Mouse (Mus musculus) neural tube, embryonic 11.5 days (tissue): ENCODE data around the gene Acot12. TPM values are rescaled to one million over a fixed set of nuclear protein-coding genes. Genes with fewer than 3 reads are reported as not detected.

Source experiments
- ATAC-seq: fragments of 200-750 bp; cut with Nextera tagmentation; 2 replicates; pipeline ENCODE4 v1.8.0; 2017; ENCODE audit warnings: moderate number of reproducible peaks, mild to moderate bottlenecking, moderate TSS enrichment, moderate library complexity; ENCODE audit not compliant: insufficient read depth, low FRiP score, low TSS enrichment
- DNase-seq: peaks from one replicate; pipeline ENCODE4 v3.0.0-alpha.2; 2015; ENCODE audit warnings: low spot score
- H3K27ac ChIP-seq: fragments of 300-500 bp; sonication (generic); 2 replicates; pipeline ENCODE4 v1.5.1; 2014; ENCODE audit warnings: low read depth, mild to moderate bottlenecking, low read length
- H3K27me3 ChIP-seq: fragments of 300-500 bp; sonication (generic); 2 replicates; pipeline ENCODE4 v1.6.1; 2014; ENCODE audit warnings: mild to moderate bottlenecking, low read length, mixed read lengths; ENCODE audit not compliant: control insufficient read depth, insufficient read depth
- H3K36me3 ChIP-seq: fragments of 300-500 bp; sonication (generic); 2 replicates; pipeline ENCODE4 v1.6.1; 2014; ENCODE audit warnings: mild to moderate bottlenecking, low read length, moderate library complexity, mixed read lengths; ENCODE audit not compliant: control insufficient read depth, insufficient read depth
- H3K4me1 ChIP-seq: fragments of 300-500 bp; sonication (generic); 2 replicates; pipeline ENCODE4 v1.6.1; 2014; ENCODE audit warnings: low read length, mixed read lengths; ENCODE audit not compliant: control insufficient read depth, insufficient read depth
- H3K4me2 ChIP-seq: fragments of 300-500 bp; sonication (generic); 2 replicates; pipeline ENCODE4 v1.6.1; 2014; ENCODE audit warnings: low read depth, mild to moderate bottlenecking, moderate library complexity
- H3K4me3 ChIP-seq: fragments of 300-500 bp; sonication (generic); 2 replicates; pipeline ENCODE4 v1.5.1; 2014; ENCODE audit warnings: low read depth, low read length
- H3K9ac ChIP-seq: fragments of 300-500 bp; sonication (generic); 2 replicates; pipeline ENCODE4 v1.6.1; 2014; ENCODE audit warnings: mild to moderate bottlenecking, low read length
- H3K9me3 ChIP-seq: fragments of 300-500 bp; sonication (generic); 2 replicates; pipeline ENCODE4 v1.6.1; 2016; ENCODE audit warnings: low read length; ENCODE audit not compliant: control insufficient read depth
- WGBS: fragments of 180-500 bp; shearing (Covaris S2); extraction: QIAGEN DNeasy Blood & Tissue Kit; methylation state at CpG from one replicate; pipeline ENCODE4 v1.1.7; 2014; 5-methylcytosine and 5-hydroxymethylcytosine counted together
- polyA plus RNA-seq: library from polyadenylated mRNA; unstranded; fragments of >200 nt; fragmentation: Nextera tagmentation; extraction: Ambion mirVana; gene quantifications from 2 replicates; pipeline ENCODE4 v1.2.1, GENCODE M21; 2014

Acot12 gene
- polyA plus RNA-seq, 1 experiment from 2014 or later: not detected

DNA sequence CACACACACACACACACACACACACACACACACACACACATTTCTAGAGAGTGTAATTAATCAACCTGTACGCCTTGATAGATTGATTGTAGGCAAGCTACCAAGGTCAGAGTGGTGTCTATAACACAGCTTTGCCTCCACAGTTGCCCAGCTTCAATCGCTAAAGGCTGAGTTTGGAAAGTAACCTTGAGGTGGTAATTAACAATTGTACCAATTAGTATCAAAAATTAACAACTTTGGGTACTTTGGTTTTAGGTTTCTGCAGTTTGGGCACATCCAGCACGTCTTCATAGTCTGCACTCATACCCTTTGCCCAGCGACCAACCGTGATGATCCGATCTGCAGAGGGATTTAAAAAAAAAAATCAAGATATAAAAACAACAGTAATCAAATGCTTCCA lies 55.6 kb downstream of the Acot12 start:
- WGBS: 96% methylated on average over 6 of the region's 6 CpGs
- Histone ChIP-seq H3K9ac (no peak overlapping the region), H3K4me3 (no peak overlapping the region), H3K27me3 (no peaks in the 10 kb centered on the region), H3K4me2 (no peak overlapping the region), H3K27ac (no peak overlapping the region), H3K36me3 (peaks cover 4% of the 10 kb centered on the region; the same call in 1 of the 2 replicates), H3K9me3 (no peaks in the 10 kb centered on the region), H3K4me1 (no peaks in the 10 kb centered on the region)
- no peak for DNase-seq
- ATAC-seq: no peak

- 93% methylated on average over 10 of the region's 10 CpGs for WGBS
- no peak overlapping the region for H3K4me2 ChIP-seq
- H3K4me1 ChIP-seq: no peaks in the 10 kb centered on the region
- H3K27me3 ChIP-seq: no peaks in the 10 kb centered on the region
- DNase-seq: no peak
- H3K9me3 ChIP-seq: no peaks in the 10 kb centered on the region
- H3K27ac ChIP-seq: no peak overlapping the region
- H3K9ac ChIP-seq: no peak overlapping the region
- no peak for ATAC-seq
- H3K36me3 ChIP-seq: peaks cover 4% of the 10 kb centered on the region; the same call in 1 of the 2 replicates
- H3K4me3 ChIP-seq: no peak overlapping the region
These were observed 56.1 kb downstream of the Acot12 start for GRCm38 (mm10) chr13:91797442-91797841.

- ATAC-seq (no peak), DNase-seq (no peak)
- H3K4me1 ChIP-seq: peaks cover 4% of the 10 kb centered on the region; the same call in 1 of the 2 replicates
- no peaks in the 10 kb centered on the region for H3K27me3 ChIP-seq
- H3K27ac ChIP-seq: no peak overlapping the region
- WGBS: 90% methylated on average over 5 of the region's 5 CpGs
- H3K9ac ChIP-seq: no peak overlapping the region
- H3K9me3 ChIP-seq: no peaks in the 10 kb centered on the region
- no peak overlapping the region for H3K4me3 ChIP-seq
- peaks cover 6% of the 10 kb centered on the region; the same call in 1 of the 2 replicates for H3K36me3 ChIP-seq
- H3K4me2 ChIP-seq: no peak overlapping the region
These were observed 60.4 kb downstream of the Acot12 start for GRCm38 (mm10) chr13:91801726-91802125.

GRCm38 (mm10) chr13:91807155-91807839 lies 66.0 kb downstream of the Acot12 start, which contains the start of gene Zcchc9:
TSS of gene Zcchc9 (minus strand) at chr13:91807705.
- H3K4me1 ChIP-seq: peaks cover 4% of the 10 kb centered on the region; the same call in 1 of the 2 replicates
- H3K4me2 ChIP-seq: peak within 1 kb of the TSS; percentile 62
- H3K27me3 ChIP-seq: no peaks in the 10 kb centered on the region
- H3K4me3 ChIP-seq: peak within 1 kb of the TSS; percentile 95
- no peaks in the 10 kb centered on the region for H3K9me3 ChIP-seq
- DNase-seq: peak; percentile 92
- H3K9ac ChIP-seq: peak within 1 kb of the TSS; percentile 98
- ATAC-seq: peak; percentile 100
- peaks cover 4% of the 10 kb centered on the region; the same call in 1 of the 2 replicates for H3K36me3 ChIP-seq
- under 1% methylated on average over 50 of the region's 50 CpGs for WGBS
- peak within 1 kb of the TSS; percentile 89 for H3K27ac ChIP-seq

DNA sequence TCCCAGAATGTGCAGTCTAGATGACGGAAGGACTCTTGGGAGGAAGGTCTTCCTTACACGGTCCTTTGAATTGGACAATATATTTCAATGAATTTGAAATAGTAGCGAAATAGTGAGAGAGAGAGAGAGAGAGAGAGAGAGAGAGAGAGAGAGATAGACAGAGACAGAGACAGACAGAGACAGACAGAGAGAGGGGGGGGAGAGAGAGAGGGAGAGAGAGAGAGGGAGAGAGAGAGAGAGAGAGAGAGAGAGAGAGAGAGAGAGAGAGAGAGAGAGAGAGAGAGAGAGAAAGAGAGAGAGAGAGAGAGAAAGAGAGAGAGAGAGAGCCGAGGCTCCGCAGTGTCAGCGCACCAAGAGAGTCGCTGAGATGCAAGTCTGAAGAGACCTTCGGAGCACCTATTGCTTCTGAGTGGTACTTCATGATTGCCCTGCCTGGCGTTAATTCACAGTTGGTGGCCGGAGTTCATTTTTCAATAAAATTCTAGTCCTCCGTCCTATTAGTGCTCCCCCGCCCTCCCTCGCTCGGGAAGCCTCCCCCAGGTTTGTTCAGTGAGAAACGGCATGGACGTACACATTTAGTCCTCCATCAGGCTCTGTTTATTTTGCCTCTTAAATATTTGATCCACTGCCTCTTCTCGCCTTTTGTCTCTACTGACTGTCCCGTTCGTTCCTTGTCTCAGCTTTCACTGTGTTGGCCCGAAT lies 66.7 kb downstream of the Acot12 start:
- peak overlapping the region; percentile 62 for H3K4me2 ChIP-seq
- H3K27ac ChIP-seq: peak overlapping the region; percentile 89
- H3K36me3 ChIP-seq: peaks cover 4% of the 10 kb centered on the region; the same call in 1 of the 2 replicates
- peak overlapping the region; percentile 98 for H3K9ac ChIP-seq
- peaks cover 4% of the 10 kb centered on the region; the same call in 1 of the 2 replicates for H3K4me1 ChIP-seq
- DNase-seq: peak; percentile 17
- H3K27me3 ChIP-seq: no peaks in the 10 kb centered on the region
- H3K4me3 ChIP-seq: peak overlapping the region; percentile 95
- ATAC-seq: no peak
- H3K9me3 ChIP-seq: no peaks in the 10 kb centered on the region
- 47% methylated on average over 20 of the region's 20 CpGs for WGBS

- peaks cover 4% of the 10 kb centered on the region; the same call in 1 of the 2 replicates for H3K4me1 ChIP-seq
- ATAC-seq: no peak
- no peaks in the 10 kb centered on the region for H3K9me3 ChIP-seq
- H3K4me2 ChIP-seq: no peak overlapping the region
- no peak overlapping the region for H3K9ac ChIP-seq
- WGBS: 43% methylated on average over 2 of the region's 2 CpGs
- no peak overlapping the region for H3K4me3 ChIP-seq
- no peak for DNase-seq
- H3K36me3 ChIP-seq: peaks cover 4% of the 10 kb centered on the region; the same call in 1 of the 2 replicates
- no peaks in the 10 kb centered on the region for H3K27me3 ChIP-seq
- no peak overlapping the region for H3K27ac ChIP-seq
These were observed 68.2 kb downstream of the Acot12 start for GRCm38 (mm10) chr13:91809476-91809875.

GRCm38 (mm10) chr13:91814670-91815069 lies 73.4 kb downstream of the Acot12 start:
- ATAC-seq (no peak), DNase-seq (no peak)
- H3K9me3 ChIP-seq: no peaks in the 10 kb centered on the region

DNA sequence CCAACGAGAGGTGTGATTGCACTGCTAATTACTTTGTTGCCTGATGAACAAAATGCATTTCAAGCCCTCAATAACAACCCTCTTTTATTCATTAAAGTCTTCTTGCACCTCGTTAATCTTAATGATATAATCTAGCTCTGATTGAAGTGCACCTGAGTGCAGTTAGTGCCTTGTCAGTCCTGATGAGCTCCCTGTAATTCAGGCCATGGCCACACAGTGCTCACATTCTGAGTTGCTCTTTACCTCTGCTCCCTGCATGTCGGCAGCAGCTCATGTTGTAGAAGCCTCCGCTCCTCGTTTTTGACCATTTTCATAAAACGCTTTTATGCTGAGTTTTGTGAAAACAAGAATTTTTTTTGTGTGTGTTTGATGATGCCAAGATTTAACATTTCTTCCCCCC lies 82.4 kb downstream of the Acot12 start:
- H3K27me3 ChIP-seq: no peaks in the 10 kb centered on the region
- H3K4me3 ChIP-seq: no peak overlapping the region
- H3K4me2 ChIP-seq: no peak overlapping the region
- H3K9ac ChIP-seq: no peak overlapping the region
- no peaks in the 10 kb centered on the region for H3K4me1 ChIP-seq
- no peak for ATAC-seq
- 61% methylated on average over 6 of the region's 6 CpGs for WGBS
- no peaks in the 10 kb centered on the region for H3K36me3 ChIP-seq
- H3K9me3 ChIP-seq: no peaks in the 10 kb centered on the region
- DNase-seq: no peak
- H3K27ac ChIP-seq: no peak overlapping the region

More at GRCm38 (mm10) chr13:91814670-91815069, 73.4 kb downstream of the Acot12 start:
- Histone ChIP-seq H3K9ac (no peak overlapping the region), H3K4me2 (no peak overlapping the region), H3K4me3 (no peak overlapping the region), H3K4me1 (no peaks in the 10 kb centered on the region), H3K27me3 (no peaks in the 10 kb centered on the region), H3K27ac (no peak overlapping the region), H3K36me3 (no peaks in the 10 kb centered on the region)
- WGBS: 92% methylated on average over 5 of the region's 5 CpGs
